Mouse (Mus musculus) limb, embryonic 14.5 days (tissue): ENCODE measurements at regions not wholly inside any gene's neighbourhood (a gene's known extent, or its start where the extent isn't known, plus 50 kb on each side); places are given as distances from the start of the nearest gene placed in this dataset.

Experiments used
- ATAC-seq: fragments of 200-750 bp; cut with Nextera tagmentation; 2 replicates; pipeline ENCODE4 v1.8.0; 2017; ENCODE audit warnings: low read depth, moderate number of reproducible peaks, moderate TSS enrichment; ENCODE audit not compliant: low FRiP score
- DNase-seq: peaks from one replicate; pipeline ENCODE4 v3.0.0-alpha.2; 2015; ENCODE audit warnings: low spot score
- H3K27ac ChIP-seq: fragments of 300-500 bp; sonication (generic); replicated peaks from 2 replicates; pipeline ENCODE4 v1.5.1; 2014; ENCODE audit warnings: low read depth, mild to moderate bottlenecking, low read length, moderate library complexity, mixed read lengths
- H3K27me3 ChIP-seq: fragments of 300-500 bp; sonication (generic); 2 replicates; pipeline ENCODE4 v1.6.1; 2014; ENCODE audit warnings: low read length, mixed read lengths; ENCODE audit not compliant: control insufficient read depth, insufficient read depth
- H3K36me3 ChIP-seq: fragments of 300-500 bp; sonication (generic); 2 replicates; pipeline ENCODE4 v1.6.1; 2014; ENCODE audit warnings: mild to moderate bottlenecking, low read length, moderate library complexity, mixed read lengths; ENCODE audit not compliant: control insufficient read depth, insufficient read depth
- H3K4me1 ChIP-seq: fragments of 300-500 bp; sonication (generic); 2 replicates; pipeline ENCODE4 v1.6.1; 2014; ENCODE audit warnings: antibody characterized with exemption, low read length, mixed read lengths; ENCODE audit not compliant: control insufficient read depth, insufficient read depth
- H3K4me2 ChIP-seq: fragments of 300-500 bp; sonication (generic); replicated peaks from 2 replicates; pipeline ENCODE4 v1.6.1; 2014; ENCODE audit warnings: low read depth, mild to moderate bottlenecking, low read length, moderate library complexity; ENCODE audit not compliant: severe bottlenecking
- H3K4me3 ChIP-seq: fragments of 300-500 bp; sonication (generic); replicated peaks from 2 replicates; pipeline ENCODE4 v1.5.1; 2014; ENCODE audit warnings: low read length
- H3K9ac ChIP-seq: fragments of 300-500 bp; sonication (generic); 2 replicates; pipeline ENCODE4 v1.6.1; 2014; ENCODE audit warnings: mild to moderate bottlenecking, low read depth, low read length, moderate library complexity; ENCODE audit not compliant: severe bottlenecking
- H3K9me3 ChIP-seq: fragments of 300-500 bp; sonication (generic); 2 replicates; pipeline ENCODE4 v1.6.1; 2016; ENCODE audit warnings: low read length; ENCODE audit not compliant: control insufficient read depth
- POLR2A ChIP-seq: fragments of 200-500 bp; IDR thresholded peaks from 2 replicates; pipeline ENCODE4 v1.8.0; 2012; ENCODE audit warnings: inconsistent platforms, mild to moderate bottlenecking, moderate library complexity, borderline replicate concordance; ENCODE audit not compliant: insufficient read depth, insufficient read length; ENCODE audit errors: extremely low read depth
- WGBS: fragments of 180-500 bp; shearing (Covaris S2); extraction: QIAGEN DNeasy Blood & Tissue Kit; methylation state at CpG from one replicate; pipeline ENCODE4 v1.1.7; 2014; 5-methylcytosine and 5-hydroxymethylcytosine counted together

DNA sequence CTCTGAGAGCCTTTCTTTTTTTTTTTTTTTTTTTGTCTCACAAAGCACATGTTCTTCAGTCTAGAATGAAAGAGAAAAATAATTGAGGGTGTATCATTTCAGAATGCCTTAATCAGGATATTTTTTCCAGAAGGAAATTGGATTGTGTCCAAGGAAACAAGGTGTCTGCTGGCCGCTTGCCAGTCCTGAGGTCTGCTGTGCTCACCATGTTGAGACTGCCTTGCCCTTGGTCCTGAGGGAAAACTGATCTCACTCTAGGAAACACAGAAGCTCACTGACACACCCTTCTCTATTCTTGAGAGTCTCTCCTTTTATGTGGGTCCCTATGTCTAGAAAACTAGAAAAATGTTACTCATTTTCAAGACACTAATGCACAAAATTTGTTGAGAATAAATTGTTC lies 1321.4 kb downstream of the Zfp704 start:
- ATAC-seq (no peak), DNase-seq (peak; percentile 21)
- Histone ChIP-seq H3K4me2 (no peak overlapping the region), H3K27ac (no peak overlapping the region), H3K36me3 (no peaks in the 10 kb centered on the region), H3K9me3 (no peaks in the 10 kb centered on the region), H3K9ac (no peak overlapping the region), H3K4me1 (no peaks in the 10 kb centered on the region), H3K4me3 (no peak overlapping the region), H3K27me3 (no peaks in the 10 kb centered on the region)
- WGBS, result 46% methylated on average over 1 of the region's 1 CpGs
- TF ChIP-seq POLR2A, result no peak

GRCm38 (mm10) chr3:8284655-8285428 lies 1325.0 kb downstream of the Zfp704 start:
- ATAC-seq, result peak; percentile 53; the same call in 1 of the 2 replicates
- no peak for TF ChIP-seq POLR2A
- no peak overlapping the region for H3K27ac ChIP-seq
- H3K9ac ChIP-seq, result no peak overlapping the region
- DNase-seq, result no peak
- H3K4me2 ChIP-seq, result no peak overlapping the region
- H3K27me3 ChIP-seq, result no peaks in the 10 kb centered on the region
- no peak overlapping the region for H3K4me3 ChIP-seq
- no peaks in the 10 kb centered on the region for H3K4me1 ChIP-seq
- 53% methylated on average over 14 of the region's 14 CpGs for WGBS
- H3K36me3 ChIP-seq, result no peaks in the 10 kb centered on the region
- no peaks in the 10 kb centered on the region for H3K9me3 ChIP-seq

DNA sequence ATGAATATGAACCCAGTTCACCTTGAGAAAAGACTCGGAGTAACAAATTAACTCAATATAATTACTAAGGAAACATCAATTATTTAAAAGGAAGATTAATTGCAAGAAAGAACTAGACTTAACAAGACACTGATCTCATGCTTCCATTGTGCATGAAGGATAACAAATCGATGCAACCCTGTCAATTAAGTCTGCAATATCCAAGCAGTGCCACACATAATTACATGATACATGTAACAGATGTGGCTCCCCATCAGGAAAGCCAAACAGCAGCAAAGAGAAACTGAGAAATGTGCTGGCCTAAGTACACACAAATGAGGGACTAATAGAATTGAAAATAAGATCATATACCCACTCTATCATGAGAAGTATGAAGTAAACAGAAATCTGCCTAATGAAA lies 1327.5 kb downstream of the Zfp704 start:
- Histone ChIP-seq H3K36me3 (no peaks in the 10 kb centered on the region), H3K27me3 (no peaks in the 10 kb centered on the region), H3K27ac (no peak overlapping the region), H3K9me3 (no peaks in the 10 kb centered on the region), H3K9ac (no peak overlapping the region), H3K4me1 (no peaks in the 10 kb centered on the region), H3K4me2 (no peak overlapping the region), H3K4me3 (no peak overlapping the region)
- WGBS, result 74% methylated on average over 2 of the region's 2 CpGs
- no peak for TF ChIP-seq POLR2A
- no peak for ATAC-seq
- DNase-seq, result no peak

GRCm38 (mm10) chr3:8276661-8277060 lies 1333.2 kb downstream of the Zfp704 start:
- WGBS, result 75% methylated on average over 1 of the region's 1 CpGs
- ATAC-seq (no peak), DNase-seq (no peak)
- Histone ChIP-seq H3K36me3 (no peaks in the 10 kb centered on the region), H3K4me2 (no peak overlapping the region), H3K27me3 (no peaks in the 10 kb centered on the region), H3K9ac (no peak overlapping the region), H3K9me3 (no peaks in the 10 kb centered on the region), H3K27ac (no peak overlapping the region), H3K4me1 (no peaks in the 10 kb centered on the region), H3K4me3 (no peak overlapping the region)
- TF ChIP-seq POLR2A, result no peak

DNA sequence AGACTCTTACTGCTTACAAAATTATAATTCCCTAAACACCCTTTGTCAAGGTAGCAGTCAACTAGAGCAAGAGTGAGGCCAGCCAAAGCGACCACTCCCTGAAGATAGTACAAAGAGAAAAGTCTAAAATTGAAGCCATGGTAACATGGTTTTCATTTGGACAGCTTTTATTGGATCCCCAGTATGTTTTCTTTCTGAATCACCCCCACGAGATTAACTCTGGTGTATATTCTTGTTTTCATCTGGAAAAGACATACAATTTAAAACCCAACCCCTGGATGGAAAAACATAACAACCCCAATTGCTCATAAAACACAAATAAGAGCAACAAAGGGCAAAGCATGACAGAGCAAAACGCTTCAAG lies 1339.0 kb downstream of the Zfp704 start:
- no peak overlapping the region for H3K27ac ChIP-seq
- no peaks in the 10 kb centered on the region for H3K27me3 ChIP-seq
- no peak overlapping the region for H3K9ac ChIP-seq
- H3K4me1 ChIP-seq, result no peaks in the 10 kb centered on the region
- H3K9me3 ChIP-seq, result no peaks in the 10 kb centered on the region
- H3K4me2 ChIP-seq, result no peak overlapping the region
- peak; percentile 74 for ATAC-seq
- no peak overlapping the region for H3K4me3 ChIP-seq
- no peak for TF ChIP-seq POLR2A
- H3K36me3 ChIP-seq, result no peaks in the 10 kb centered on the region
- whole genome bisulfite sequencing, result 29% methylated on average over 3 of the region's 3 CpGs
- peak; percentile 64 for DNase-seq
